Mouse (Mus musculus) intestine, embryonic 15.5 days (tissue): ENCODE measurements at regions not wholly inside any gene's neighbourhood (a gene's known extent, or its start where the extent isn't known, plus 50 kb on each side); places are given as distances from the start of the nearest gene placed in this dataset.

ENCODE experiments used
- ATAC-seq: fragments of 200-750 bp; cut with Nextera tagmentation; 2 replicates; pipeline ENCODE4 v1.8.0; 2017; ENCODE audit warnings: moderate TSS enrichment, moderate library complexity
- H3K27ac ChIP-seq: fragments of 300-500 bp; sonication (generic); 2 replicates; pipeline ENCODE4 v1.5.1; 2015; ENCODE audit warnings: mild to moderate bottlenecking, inconsistent platforms
- H3K27me3 ChIP-seq: fragments of 300-500 bp; sonication (generic); replicated peaks from 2 replicates; pipeline ENCODE4 v1.6.1; 2015; ENCODE audit warnings: inconsistent platforms
- H3K36me3 ChIP-seq: fragments of 300-500 bp; sonication (generic); 2 replicates; pipeline ENCODE4 v1.6.1; 2015; ENCODE audit warnings: inconsistent platforms
- H3K4me1 ChIP-seq: fragments of 300-500 bp; sonication (generic); replicated peaks from 2 replicates; pipeline ENCODE4 v1.6.1; 2015; ENCODE audit warnings: inconsistent platforms
- H3K4me2 ChIP-seq: fragments of 300-500 bp; sonication (generic); replicated peaks from 2 replicates; pipeline ENCODE4 v1.6.1; 2015; ENCODE audit warnings: mild to moderate bottlenecking, inconsistent platforms
- H3K4me3 ChIP-seq: fragments of 300-500 bp; sonication (generic); replicated peaks from 2 replicates; pipeline ENCODE4 v1.5.1; 2015; ENCODE audit warnings: inconsistent platforms
- H3K9ac ChIP-seq: fragments of 300-500 bp; sonication (generic); 2 replicates; pipeline ENCODE4 v1.6.1; 2015; ENCODE audit warnings: inconsistent platforms
- H3K9me3 ChIP-seq: fragments of 300-500 bp; sonication (generic); 2 replicates; pipeline ENCODE4 v1.6.1; 2016; ENCODE audit warnings: inconsistent platforms
- WGBS: fragments of 180-500 bp; shearing (Covaris S2); methylation state at CpG from one replicate; pipeline ENCODE4 v1.1.7; 2015; 5-methylcytosine and 5-hydroxymethylcytosine counted together

DNA sequence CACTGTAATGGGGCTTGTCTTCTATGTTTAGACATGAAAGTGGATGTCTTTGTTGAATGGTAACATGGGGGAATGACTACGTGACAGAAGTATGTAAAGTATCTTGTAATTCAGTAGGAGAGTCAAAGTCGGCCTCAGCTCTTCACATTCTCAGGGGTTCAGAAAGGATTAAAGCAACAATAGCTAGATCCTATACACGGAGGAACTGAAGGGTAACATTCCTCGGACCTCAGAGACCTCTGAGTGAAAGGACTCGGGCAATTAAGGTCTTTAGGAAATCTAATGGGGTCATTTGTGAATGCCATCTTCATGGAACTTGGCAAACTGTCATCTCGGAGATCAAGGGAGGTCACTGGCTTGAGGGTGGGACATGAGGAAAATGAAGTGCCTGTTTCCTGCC is 262.8 kb upstream of the Ddhd1 start:
- no peaks in the 10 kb centered on the region for H3K4me1 ChIP-seq
- H3K36me3 ChIP-seq = no peaks in the 10 kb centered on the region
- no peak overlapping the region for H3K4me2 ChIP-seq
- no peak overlapping the region for H3K27ac ChIP-seq
- H3K9ac ChIP-seq = no peak overlapping the region
- no peaks in the 10 kb centered on the region for H3K9me3 ChIP-seq
- ATAC-seq = no peak
- no peak overlapping the region for H3K4me3 ChIP-seq
- H3K27me3 ChIP-seq = no peaks in the 10 kb centered on the region
- 16% methylated on average over 6 of the region's 6 CpGs for WGBS

DNA sequence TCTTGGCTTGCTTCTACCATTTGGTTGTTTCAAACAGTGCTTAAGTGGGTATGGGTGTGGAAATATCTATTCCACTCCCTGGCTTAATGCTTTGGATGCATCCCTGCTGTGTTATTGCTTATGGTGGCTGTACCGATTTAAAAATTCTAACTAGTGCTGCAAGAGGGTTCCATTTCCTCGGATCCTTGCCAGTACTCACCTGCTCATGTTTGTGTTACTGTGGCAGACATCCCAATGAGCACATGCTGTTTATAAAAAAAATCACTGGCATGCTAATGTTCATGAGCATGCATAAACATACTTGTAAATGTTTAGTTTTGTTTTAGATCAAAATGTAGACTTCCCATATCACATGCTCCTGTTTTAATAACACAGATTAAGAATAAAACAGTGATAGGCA is 285.6 kb upstream of the Ddhd1 start:
- WGBS = 58% methylated on average over 2 of the region's 2 CpGs
- H3K4me2 ChIP-seq = no peak overlapping the region
- H3K4me3 ChIP-seq = no peak overlapping the region
- H3K27ac ChIP-seq = no peak overlapping the region
- H3K9ac ChIP-seq = no peak overlapping the region
- no peaks in the 10 kb centered on the region for H3K9me3 ChIP-seq
- H3K27me3 ChIP-seq = no peaks in the 10 kb centered on the region
- no peaks in the 10 kb centered on the region for H3K36me3 ChIP-seq
- ATAC-seq = no peak
- no peaks in the 10 kb centered on the region for H3K4me1 ChIP-seq

DNA sequence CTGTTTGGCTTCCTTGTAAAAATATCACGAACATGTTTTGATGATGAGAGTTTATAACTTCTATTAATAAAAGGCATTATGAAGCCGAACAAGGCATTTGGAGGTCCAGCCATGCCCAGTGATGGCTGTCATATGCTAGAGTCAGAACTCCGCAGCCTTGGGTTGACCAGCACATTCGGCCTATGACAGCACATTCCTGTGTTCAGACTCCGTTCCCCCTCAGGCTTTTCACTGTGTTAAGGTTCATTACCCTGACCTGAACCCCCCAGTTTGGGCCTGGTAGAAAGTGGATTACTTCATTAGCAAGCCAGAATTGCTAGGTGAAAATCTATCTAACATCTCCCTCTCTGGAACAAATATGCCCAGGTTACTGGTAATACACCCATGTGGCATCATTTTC is 286.2 kb upstream of the Ddhd1 start:
- ATAC-seq = no peak
- 85% methylated on average over 5 of the region's 5 CpGs for whole genome bisulfite sequencing
- no peaks in the 10 kb centered on the region for H3K36me3 ChIP-seq

DNA sequence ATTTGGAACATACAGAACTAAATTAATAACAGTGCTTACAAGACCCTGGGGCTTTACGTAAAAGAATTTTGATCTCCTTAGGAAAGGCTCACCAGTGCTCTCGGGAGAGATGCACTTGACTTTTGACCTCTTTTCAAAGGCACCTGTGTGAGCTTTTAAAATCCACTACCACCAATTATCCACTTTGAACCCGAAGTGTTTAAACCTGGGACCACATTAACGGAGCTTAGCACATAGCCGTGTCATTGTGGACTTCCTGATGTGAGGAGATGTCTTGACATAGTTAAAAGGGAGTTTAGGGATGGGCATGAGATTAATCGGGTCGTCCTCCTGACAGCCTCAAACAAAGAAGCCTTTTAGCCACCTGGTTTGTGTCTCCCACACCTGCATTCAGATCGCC is 286.6 kb upstream of the Ddhd1 start:
- 43% methylated on average over 8 of the region's 8 CpGs for WGBS
- Histone ChIP-seq H3K4me3 (no peak overlapping the region), H3K27ac (no peak overlapping the region), H3K36me3 (no peaks in the 10 kb centered on the region), H3K4me2 (no peak overlapping the region), H3K4me1 (no peaks in the 10 kb centered on the region), H3K9ac (no peak overlapping the region), H3K27me3 (no peaks in the 10 kb centered on the region), H3K9me3 (no peaks in the 10 kb centered on the region)
- ATAC-seq = no peak

More for the DNA sequence above, 286.2 kb upstream of the Ddhd1 start:
- no peaks in the 10 kb centered on the region for H3K27me3 ChIP-seq
- no peaks in the 10 kb centered on the region for H3K4me1 ChIP-seq
- H3K27ac ChIP-seq = no peak overlapping the region
- no peak overlapping the region for H3K4me2 ChIP-seq
- no peaks in the 10 kb centered on the region for H3K9me3 ChIP-seq
- H3K9ac ChIP-seq = no peak overlapping the region
- no peak overlapping the region for H3K4me3 ChIP-seq

DNA sequence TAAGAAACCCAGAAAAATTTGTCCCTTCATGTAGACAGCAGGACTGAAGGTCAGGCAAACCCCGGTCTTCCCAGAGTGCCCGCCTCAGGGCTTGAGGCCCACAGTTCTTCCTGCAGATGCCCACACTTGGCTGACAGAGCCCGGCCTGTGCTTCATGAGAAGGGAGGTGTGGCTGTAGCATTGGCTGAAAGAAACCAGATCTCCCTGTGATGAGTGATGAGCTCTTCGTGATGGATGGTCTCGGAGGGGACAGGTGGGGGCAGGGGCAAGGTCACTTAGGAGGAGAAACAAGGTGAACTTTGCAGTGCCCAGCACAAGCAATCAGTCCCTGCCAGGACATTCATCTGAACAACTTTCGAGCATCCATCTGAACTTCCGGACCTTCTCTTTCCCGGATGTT is 298.7 kb upstream of the Ddhd1 start:
- ATAC-seq = no peak
- Histone ChIP-seq H3K27me3 (no peaks in the 10 kb centered on the region), H3K4me2 (no peak overlapping the region), H3K4me3 (no peak overlapping the region), H3K36me3 (no peaks in the 10 kb centered on the region), H3K9ac (no peak overlapping the region), H3K4me1 (no peaks in the 10 kb centered on the region), H3K27ac (no peak overlapping the region), H3K9me3 (no peaks in the 10 kb centered on the region)
- WGBS = 52% methylated on average over 8 of the region's 8 CpGs

DNA sequence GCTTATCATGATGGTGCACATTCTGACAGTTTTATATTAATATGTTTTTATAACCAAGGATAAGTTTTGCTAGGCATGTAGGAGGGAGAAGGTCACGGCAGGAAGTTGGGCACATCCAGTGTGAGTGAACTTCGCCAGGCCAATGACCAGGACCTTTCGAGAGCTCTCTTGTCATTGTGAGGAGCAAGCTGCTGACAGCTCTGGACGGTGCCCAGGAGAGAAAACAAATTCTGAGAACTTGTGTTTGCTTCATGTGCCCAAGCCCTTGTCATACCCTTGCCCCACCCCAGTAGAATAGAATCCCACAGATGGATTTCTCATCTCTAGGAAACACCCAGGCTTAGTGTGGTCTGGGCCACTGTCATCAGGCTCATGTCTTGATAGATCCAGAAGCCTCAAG is 304.5 kb upstream of the Ddhd1 start:
- no peaks in the 10 kb centered on the region for H3K27me3 ChIP-seq
- H3K4me3 ChIP-seq = no peak overlapping the region
- 85% methylated on average over 4 of the region's 4 CpGs for WGBS
- ATAC-seq = no peak
- H3K4me1 ChIP-seq = no peaks in the 10 kb centered on the region
- H3K27ac ChIP-seq = no peak overlapping the region
- H3K9me3 ChIP-seq = no peaks in the 10 kb centered on the region
- H3K36me3 ChIP-seq = no peaks in the 10 kb centered on the region
- H3K9ac ChIP-seq = no peak overlapping the region
- no peak overlapping the region for H3K4me2 ChIP-seq

DNA sequence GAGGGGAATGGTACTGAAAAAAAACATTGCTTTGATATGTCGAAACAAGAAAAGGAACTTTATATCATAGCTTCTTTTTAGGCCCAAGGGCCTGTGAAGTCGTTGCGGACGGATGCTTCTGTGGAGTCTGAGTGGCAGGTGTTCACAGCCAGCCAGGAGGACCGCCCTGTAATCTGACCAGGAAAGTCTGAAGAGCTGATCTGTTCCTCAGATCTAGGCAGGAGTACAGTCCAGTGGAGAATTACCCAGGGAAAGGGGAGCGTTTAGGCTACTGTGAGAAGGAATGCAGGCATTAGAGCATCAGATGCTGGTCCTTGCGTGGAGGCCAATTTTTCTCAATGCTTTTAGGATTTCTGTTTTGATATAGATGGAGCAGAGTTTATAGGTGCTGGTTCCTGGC is 306.1 kb upstream of the Ddhd1 start:
- no peak for ATAC-seq
- H3K27me3 ChIP-seq = no peaks in the 10 kb centered on the region
- no peak overlapping the region for H3K4me3 ChIP-seq
- no peaks in the 10 kb centered on the region for H3K4me1 ChIP-seq
- no peak overlapping the region for H3K4me2 ChIP-seq
- WGBS = 82% methylated on average over 7 of the region's 7 CpGs
- H3K9ac ChIP-seq = no peak overlapping the region
- H3K27ac ChIP-seq = no peak overlapping the region
- no peaks in the 10 kb centered on the region for H3K36me3 ChIP-seq
- no peaks in the 10 kb centered on the region for H3K9me3 ChIP-seq

DNA sequence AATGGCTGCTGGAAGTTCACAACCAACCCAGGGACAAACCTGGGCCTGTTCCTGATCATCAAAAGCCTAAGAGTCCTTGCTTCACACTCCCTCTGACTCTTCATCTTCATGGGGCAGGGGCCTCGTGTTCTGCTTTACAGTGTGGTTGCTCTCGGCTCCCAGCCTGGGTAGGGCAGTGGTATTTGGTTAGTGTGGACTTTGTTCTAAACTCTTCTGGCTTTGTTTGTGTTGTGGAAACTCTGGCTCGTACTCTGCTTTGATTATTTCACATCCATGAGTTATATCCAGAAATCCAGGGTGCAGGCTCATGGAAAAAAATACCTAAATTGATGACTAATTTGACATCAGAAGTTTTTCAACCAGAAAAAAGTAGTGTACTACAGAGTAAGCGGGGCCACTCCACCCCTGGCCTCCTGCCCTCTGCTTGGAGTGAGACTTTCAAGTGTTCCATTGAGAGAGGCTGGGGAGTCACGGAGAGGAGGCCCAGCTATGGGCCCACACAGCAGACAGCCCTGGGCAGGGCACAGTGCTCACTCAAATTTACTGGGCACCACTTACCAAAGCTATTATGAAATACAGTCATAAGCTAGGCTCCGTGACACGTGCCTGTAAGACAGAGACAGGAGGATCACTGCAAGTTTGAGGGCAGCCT is 325.4 kb upstream of the Ddhd1 start:
- ATAC-seq = peak; percentile 78
- H3K4me3 ChIP-seq = no peak overlapping the region
- H3K36me3 ChIP-seq = no peaks in the 10 kb centered on the region
- no peak overlapping the region for H3K4me2 ChIP-seq
- H3K27ac ChIP-seq = 0 out of 2 replicates have a peak overlapping the region, but pooled peaks have one; percentile 13
- H3K9me3 ChIP-seq = no peaks in the 10 kb centered on the region
- WGBS = 60% methylated on average over 7 of the region's 7 CpGs
- no peaks in the 10 kb centered on the region for H3K27me3 ChIP-seq
- H3K9ac ChIP-seq = no peak overlapping the region
- H3K4me1 ChIP-seq = peaks cover 16% of the 10 kb centered on the region

DNA sequence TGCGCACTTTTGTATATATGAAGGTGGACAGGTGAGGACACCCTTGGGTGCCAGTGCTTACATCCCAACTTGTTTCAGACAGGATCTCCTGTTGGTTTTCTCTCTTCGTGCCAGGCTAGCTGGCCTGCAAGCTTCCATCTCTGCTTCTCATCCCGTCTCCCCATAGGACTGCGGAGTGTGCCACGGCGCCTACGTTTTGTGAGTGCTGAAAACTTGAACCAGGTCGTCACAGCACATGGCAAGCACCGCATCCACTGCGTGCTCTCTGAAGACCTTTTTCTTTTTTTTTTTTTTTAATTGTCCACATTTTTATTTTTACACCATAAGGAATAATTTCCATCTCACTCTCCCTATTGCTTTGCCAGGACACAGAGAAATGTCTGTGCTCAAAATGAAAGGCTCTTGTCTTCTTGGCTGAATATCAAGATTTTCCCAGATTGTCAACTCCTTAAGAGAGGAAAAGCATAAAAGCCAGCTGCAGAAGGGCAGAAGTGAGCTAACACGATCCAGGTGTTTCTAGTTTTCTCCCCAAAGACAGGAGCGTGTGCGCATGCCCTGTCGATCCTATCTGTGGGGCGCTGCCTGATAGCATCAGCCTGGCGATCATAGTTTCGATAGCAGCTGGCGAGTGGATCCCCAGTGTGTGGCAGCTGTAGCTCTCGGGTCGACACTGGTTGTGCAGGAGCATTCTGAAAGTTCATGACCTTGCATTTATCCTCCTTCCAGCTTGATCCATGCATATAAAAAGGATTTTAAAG is 326.4 kb upstream of the Ddhd1 start:
- no peak overlapping the region for H3K9ac ChIP-seq
- 58% methylated on average over 20 of the region's 20 CpGs for WGBS
- H3K9me3 ChIP-seq = no peaks in the 10 kb centered on the region
- peak overlapping the region; percentile 40; the same call in 1 of the 2 replicates for H3K27ac ChIP-seq
- no peaks in the 10 kb centered on the region for H3K27me3 ChIP-seq
- peak overlapping the region; percentile 44 for H3K4me2 ChIP-seq
- no peak overlapping the region for H3K4me3 ChIP-seq
- peak; percentile 37; the same call in 1 of the 2 replicates for ATAC-seq
- no peaks in the 10 kb centered on the region for H3K36me3 ChIP-seq
- peaks cover 16% of the 10 kb centered on the region for H3K4me1 ChIP-seq

DNA sequence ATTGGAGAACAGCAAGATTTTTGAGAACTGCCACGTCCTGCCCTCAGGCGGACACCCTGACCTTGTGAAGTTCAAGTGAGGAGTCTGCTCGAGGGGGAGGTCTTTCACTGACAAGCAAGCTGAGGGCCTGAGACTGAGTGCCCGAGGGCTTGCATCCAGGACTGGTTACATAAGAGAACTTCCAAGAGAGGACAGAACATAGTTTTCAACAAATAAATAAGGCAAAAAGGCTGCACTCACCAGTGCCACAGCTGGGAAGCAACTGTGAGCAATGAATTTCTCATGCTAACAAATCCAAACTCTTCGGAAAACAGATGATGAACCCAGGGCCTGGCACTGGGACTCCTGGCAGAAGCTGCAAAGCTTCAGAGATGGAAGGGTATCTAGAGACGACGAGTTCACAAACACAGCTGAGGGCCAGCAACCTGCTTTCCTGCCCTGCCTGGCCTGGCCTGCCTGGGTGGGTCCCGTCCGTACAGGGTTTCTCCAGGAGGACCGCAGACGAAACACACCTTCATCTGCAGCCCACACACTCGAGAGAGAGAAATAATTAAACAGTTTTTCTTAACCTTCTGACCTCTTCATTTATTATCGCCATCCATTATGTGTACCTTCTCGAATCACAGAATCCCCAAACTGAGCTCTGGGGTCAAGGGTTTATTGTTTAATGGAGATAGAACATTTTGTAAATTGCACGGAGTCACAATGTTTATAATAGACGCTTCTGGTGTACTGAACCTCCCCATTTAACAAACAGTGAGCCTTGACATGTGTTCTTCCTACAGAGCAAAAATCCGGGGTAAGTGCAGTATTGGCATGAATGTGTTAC is 334.3 kb upstream of the Ddhd1 start:
- Histone ChIP-seq H3K27me3 (no peaks in the 10 kb centered on the region), H3K9me3 (no peaks in the 10 kb centered on the region), H3K36me3 (no peaks in the 10 kb centered on the region), H3K4me2 (no peak overlapping the region), H3K4me3 (no peak overlapping the region), H3K27ac (peak overlapping the region; percentile 42; the same call in 1 of the 2 replicates), H3K4me1 (peaks cover 12% of the 10 kb centered on the region), H3K9ac (no peak overlapping the region)
- WGBS = 31% methylated on average over 17 of the region's 17 CpGs
- peak; percentile 26 for ATAC-seq

DNA sequence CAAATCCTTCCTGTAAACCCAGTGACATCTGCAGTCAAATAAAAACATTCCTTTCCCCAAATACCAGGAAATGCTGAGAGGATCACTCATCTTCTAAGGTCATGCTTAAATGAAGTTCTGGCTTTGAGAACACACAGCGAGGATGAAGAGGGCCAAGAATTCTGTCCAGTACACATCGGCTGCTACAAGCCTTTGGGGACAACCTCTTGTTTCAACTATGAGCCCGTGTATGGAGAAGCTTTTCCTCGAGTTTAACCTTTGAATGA is 334.9 kb upstream of the Ddhd1 start:
- no peak overlapping the region for H3K4me2 ChIP-seq
- no peaks in the 10 kb centered on the region for H3K9me3 ChIP-seq
- ATAC-seq = no peak
- 41% methylated on average over 4 of the region's 4 CpGs for WGBS
- no peaks in the 10 kb centered on the region for H3K36me3 ChIP-seq
- H3K27me3 ChIP-seq = no peaks in the 10 kb centered on the region
- no peak overlapping the region for H3K27ac ChIP-seq
- peaks cover 12% of the 10 kb centered on the region for H3K4me1 ChIP-seq
- H3K4me3 ChIP-seq = no peak overlapping the region
- H3K9ac ChIP-seq = no peak overlapping the region

DNA sequence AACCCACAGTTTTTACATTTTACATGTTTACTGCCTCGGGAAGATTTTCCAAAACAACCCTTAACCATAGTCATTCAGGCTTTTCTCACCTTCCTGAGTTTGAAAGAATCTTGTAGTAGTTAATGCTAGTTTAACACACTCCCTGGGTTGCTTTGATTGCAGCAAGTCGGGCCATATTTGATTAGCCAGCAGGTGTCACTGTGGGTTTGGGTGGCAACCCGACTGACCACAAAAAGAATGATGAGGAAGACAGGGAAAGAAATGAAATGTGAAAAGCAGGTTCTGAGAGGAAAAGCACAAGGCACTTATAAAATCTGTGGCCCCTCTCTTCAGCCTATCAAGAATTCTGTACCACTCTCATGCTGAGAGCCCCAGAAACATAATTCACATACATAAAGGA is 335.7 kb upstream of the Ddhd1 start:
- no peak overlapping the region for H3K27ac ChIP-seq
- WGBS = 4% methylated on average over 3 of the region's 3 CpGs

More for the DNA sequence above, 335.7 kb upstream of the Ddhd1 start:
- no peaks in the 10 kb centered on the region for H3K27me3 ChIP-seq
- no peak overlapping the region for H3K4me3 ChIP-seq
- ATAC-seq = no peak
- no peak overlapping the region for H3K9ac ChIP-seq
- H3K4me1 ChIP-seq = peaks cover 12% of the 10 kb centered on the region
- no peak overlapping the region for H3K4me2 ChIP-seq
- H3K9me3 ChIP-seq = no peaks in the 10 kb centered on the region
- no peaks in the 10 kb centered on the region for H3K36me3 ChIP-seq
